Mouse (Mus musculus) limb, embryonic 14.5 days (tissue): ENCODE measurements around the gene Atf3. TPM values are rescaled to one million over a fixed set of nuclear protein-coding genes. Genes with fewer than 3 reads are reported as not detected.
"Not testable (repeated sequence)": the region's sequence is repeated elsewhere in the genome, so short reads cannot be mapped to it uniquely, and the experiment has no call there.

Experiments
- ATAC-seq: fragments of 200-750 bp; cut with Nextera tagmentation; 2 replicates; pipeline ENCODE4 v1.8.0; 2017; ENCODE audit warnings: low read depth, moderate number of reproducible peaks, moderate TSS enrichment; ENCODE audit not compliant: low FRiP score
- DNase-seq: peaks from one replicate; pipeline ENCODE4 v3.0.0-alpha.2; 2015; ENCODE audit warnings: low spot score
- H3K27ac ChIP-seq: fragments of 300-500 bp; sonication (generic); replicated peaks from 2 replicates; pipeline ENCODE4 v1.5.1; 2014; ENCODE audit warnings: low read depth, mild to moderate bottlenecking, low read length, moderate library complexity, mixed read lengths
- H3K27me3 ChIP-seq: fragments of 300-500 bp; sonication (generic); 2 replicates; pipeline ENCODE4 v1.6.1; 2014; ENCODE audit warnings: low read length, mixed read lengths; ENCODE audit not compliant: control insufficient read depth, insufficient read depth
- H3K36me3 ChIP-seq: fragments of 300-500 bp; sonication (generic); 2 replicates; pipeline ENCODE4 v1.6.1; 2014; ENCODE audit warnings: mild to moderate bottlenecking, low read length, moderate library complexity, mixed read lengths; ENCODE audit not compliant: control insufficient read depth, insufficient read depth
- H3K4me1 ChIP-seq: fragments of 300-500 bp; sonication (generic); 2 replicates; pipeline ENCODE4 v1.6.1; 2014; ENCODE audit warnings: antibody characterized with exemption, low read length, mixed read lengths; ENCODE audit not compliant: control insufficient read depth, insufficient read depth
- H3K4me2 ChIP-seq: fragments of 300-500 bp; sonication (generic); replicated peaks from 2 replicates; pipeline ENCODE4 v1.6.1; 2014; ENCODE audit warnings: low read depth, mild to moderate bottlenecking, low read length, moderate library complexity; ENCODE audit not compliant: severe bottlenecking
- H3K4me3 ChIP-seq: fragments of 300-500 bp; sonication (generic); replicated peaks from 2 replicates; pipeline ENCODE4 v1.5.1; 2014; ENCODE audit warnings: low read length
- H3K9ac ChIP-seq: fragments of 300-500 bp; sonication (generic); 2 replicates; pipeline ENCODE4 v1.6.1; 2014; ENCODE audit warnings: mild to moderate bottlenecking, low read depth, low read length, moderate library complexity; ENCODE audit not compliant: severe bottlenecking
- H3K9me3 ChIP-seq: fragments of 300-500 bp; sonication (generic); 2 replicates; pipeline ENCODE4 v1.6.1; 2016; ENCODE audit warnings: low read length; ENCODE audit not compliant: control insufficient read depth
- POLR2A ChIP-seq: fragments of 200-500 bp; IDR thresholded peaks from 2 replicates; pipeline ENCODE4 v1.8.0; 2012; ENCODE audit warnings: inconsistent platforms, mild to moderate bottlenecking, moderate library complexity, borderline replicate concordance; ENCODE audit not compliant: insufficient read depth, insufficient read length; ENCODE audit errors: extremely low read depth
- WGBS: fragments of 180-500 bp; shearing (Covaris S2); extraction: QIAGEN DNeasy Blood & Tissue Kit; methylation state at CpG from one replicate; pipeline ENCODE4 v1.1.7; 2014; 5-methylcytosine and 5-hydroxymethylcytosine counted together
- polyA plus RNA-seq, 2 experiments: library from polyadenylated mRNA; depleted of rRNA in 1 of 2; stranded (reverse) in 1 of 2; unstranded in 1 of 2; fragments of >200 nt; fragmentation: Nextera tagmentation in 1 of 2; extraction: Ambion mirVana in 1 of 2; gene quantifications; 2 replicates each; pipeline versions ENCODE4 v1.2.1 to v1.2.3; 2012 to 2014

Gene Atf3
- polyA plus RNA-seq, 2 experiments: 5.0 to 5.9 TPM

- Histone ChIP-seq H3K27me3 (no peaks in the 10 kb centered on the region), H3K4me1 (no peaks in the 10 kb centered on the region), H3K27ac (no peak overlapping the region), H3K9me3 (no peaks in the 10 kb centered on the region), H3K9ac (no peak overlapping the region), H3K4me3 (no peak overlapping the region), H3K36me3 (no peaks in the 10 kb centered on the region), H3K4me2 (no peak overlapping the region)
- ATAC-seq (no peak), DNase-seq (no peak)
- TF ChIP-seq POLR2A: no peak
- WGBS: 69% methylated on average over 8 of the region's 8 CpGs
Observed at GRCm38 (mm10) chr1:191150924-191151605, 66.8 kb downstream of the Atf3 start.

GRCm38 (mm10) chr1:191149489-191149888, 68.3 kb downstream of the Atf3 start:
- not testable (repeated sequence) for DNase-seq, H3K9me3 ChIP-seq, H3K4me1 ChIP-seq, ATAC-seq, H3K27me3 ChIP-seq, H3K36me3 ChIP-seq, H3K4me3 ChIP-seq, H3K27ac ChIP-seq, H3K4me2 ChIP-seq, H3K9ac ChIP-seq
- 86% methylated on average over 5 of the region's 5 CpGs for WGBS

GRCm38 (mm10) chr1:191140983-191141382, 76.9 kb downstream of the Atf3 start:
- no peak overlapping the region for H3K9ac ChIP-seq
- no peak overlapping the region for H3K4me3 ChIP-seq
- no peak overlapping the region for H3K27ac ChIP-seq
- H3K27me3 ChIP-seq: no peaks in the 10 kb centered on the region
- no peak overlapping the region for H3K4me2 ChIP-seq
- DNase-seq (no peak), ATAC-seq (no peak)
- H3K36me3 ChIP-seq: no peaks in the 10 kb centered on the region
- H3K9me3 ChIP-seq: no peaks in the 10 kb centered on the region
- TF ChIP-seq POLR2A: no peak
- WGBS: 80% methylated on average over 8 of the region's 8 CpGs
- H3K4me1 ChIP-seq: no peaks in the 10 kb centered on the region

GRCm38 (mm10) chr1:191138874-191139495, 78.9 kb downstream of the Atf3 start:
- H3K27ac ChIP-seq: no peak overlapping the region
- no peaks in the 10 kb centered on the region for H3K36me3 ChIP-seq
- DNase-seq (no peak), ATAC-seq (no peak)
- no peak overlapping the region for H3K9ac ChIP-seq
- H3K27me3 ChIP-seq: no peaks in the 10 kb centered on the region
- no peak for TF ChIP-seq POLR2A
- H3K9me3 ChIP-seq: no peaks in the 10 kb centered on the region
- no peak overlapping the region for H3K4me3 ChIP-seq
- H3K4me2 ChIP-seq: no peak overlapping the region
- no peaks in the 10 kb centered on the region for H3K4me1 ChIP-seq
- WGBS: 71% methylated on average over 7 of the region's 7 CpGs

GRCm38 (mm10) chr1:191138436-191138835, 79.4 kb downstream of the Atf3 start:
- H3K27ac ChIP-seq: no peak overlapping the region
- WGBS: 84% methylated on average over 4 of the region's 4 CpGs
- ATAC-seq: no peak

More at GRCm38 (mm10) chr1:191138436-191138835, 79.4 kb downstream of the Atf3 start:
- no peak for TF ChIP-seq POLR2A
- no peak for DNase-seq
- Histone ChIP-seq H3K4me2 (no peak overlapping the region), H3K4me3 (no peak overlapping the region), H3K4me1 (no peaks in the 10 kb centered on the region), H3K9me3 (no peaks in the 10 kb centered on the region), H3K9ac (no peak overlapping the region), H3K36me3 (no peaks in the 10 kb centered on the region), H3K27me3 (no peaks in the 10 kb centered on the region)
